Mouse (Mus musculus) left cerebral cortex, adult 11 months (tissue): Measurements from ENCODE around the gene Uncx.
"Not testable (repeated sequence)": the region's sequence is repeated elsewhere in the genome, so short reads cannot be mapped to it uniquely, and the experiment has no call there.

Experiments
- DNase-seq: peaks from one replicate; pipeline ENCODE4 v3.0.0; 2022; ENCODE audit warnings: low spot score

Gene Uncx

DNA sequence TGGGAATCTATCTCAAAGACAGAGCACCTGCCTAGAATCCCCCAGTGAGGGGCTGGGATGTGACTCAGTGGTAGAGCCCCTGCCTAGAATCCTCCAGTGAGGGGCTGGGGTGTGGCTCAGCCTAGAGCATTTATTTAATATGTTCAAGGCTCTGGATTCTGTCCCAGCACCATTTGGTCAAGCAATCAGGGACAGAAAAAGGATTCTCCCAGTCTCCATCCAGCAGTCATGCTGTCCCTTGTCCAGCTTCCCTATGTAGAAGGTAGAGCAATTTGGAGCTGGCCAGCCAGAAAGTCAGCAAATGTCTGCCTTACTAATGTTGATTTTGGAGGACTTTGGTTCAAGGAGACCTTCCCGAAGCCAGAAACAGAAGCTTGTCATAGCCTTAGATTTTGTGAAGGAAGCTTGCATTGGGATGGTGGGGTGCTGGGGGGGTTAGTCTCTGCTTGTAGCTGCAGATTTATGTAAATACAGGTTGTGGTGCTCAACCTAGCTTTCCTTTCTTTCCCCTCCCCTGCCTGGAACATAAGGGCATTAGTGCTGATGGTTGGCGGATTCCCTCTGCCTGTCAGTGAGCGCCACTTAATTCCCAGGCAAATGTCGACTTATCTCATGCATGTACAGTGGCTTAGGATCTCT is 18.2 kb downstream of the Uncx start:
- no peak for DNase-seq

DNA sequence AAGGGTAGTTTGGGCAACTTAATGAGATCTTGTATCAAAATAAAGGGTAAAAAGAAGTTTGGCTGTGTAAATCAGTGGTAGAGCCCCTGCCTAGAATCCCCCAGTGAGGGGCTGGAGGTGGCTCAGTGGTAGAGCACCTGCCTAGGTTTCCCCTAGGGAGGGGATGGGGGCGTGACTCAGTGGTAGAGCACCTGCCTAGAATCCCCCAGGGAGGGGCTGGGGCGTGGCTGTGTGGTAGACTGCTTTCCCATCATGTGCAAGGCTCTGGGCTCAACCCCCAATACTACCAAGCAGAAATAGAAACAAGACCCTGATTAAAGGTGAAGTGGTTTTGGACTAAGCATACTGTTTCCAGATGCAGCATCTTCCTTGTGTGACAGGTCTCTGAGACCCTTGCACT is 21.4 kb downstream of the Uncx start:
- no peak for DNase-seq

DNA sequence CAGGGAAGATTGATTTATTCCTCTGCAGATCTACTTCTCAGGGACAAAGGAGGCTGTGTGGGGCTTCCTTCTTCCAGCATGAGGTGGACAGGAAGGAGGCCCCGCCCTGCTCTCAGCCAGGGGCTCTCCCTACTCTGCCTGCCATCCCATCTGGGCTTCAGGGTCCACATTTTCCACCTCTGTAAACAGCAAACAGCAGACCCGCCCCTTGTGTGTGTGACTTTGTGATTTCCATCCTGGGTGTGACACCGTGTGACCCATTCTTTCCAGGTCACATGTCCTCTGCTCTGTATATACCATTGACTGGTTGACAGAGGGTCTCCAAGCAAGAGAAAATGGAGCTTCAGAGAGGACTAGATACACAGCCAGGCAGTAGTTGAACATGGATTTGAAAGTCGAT is 22.2 kb downstream of the Uncx start:
- DNase-seq: no peak

DNA sequence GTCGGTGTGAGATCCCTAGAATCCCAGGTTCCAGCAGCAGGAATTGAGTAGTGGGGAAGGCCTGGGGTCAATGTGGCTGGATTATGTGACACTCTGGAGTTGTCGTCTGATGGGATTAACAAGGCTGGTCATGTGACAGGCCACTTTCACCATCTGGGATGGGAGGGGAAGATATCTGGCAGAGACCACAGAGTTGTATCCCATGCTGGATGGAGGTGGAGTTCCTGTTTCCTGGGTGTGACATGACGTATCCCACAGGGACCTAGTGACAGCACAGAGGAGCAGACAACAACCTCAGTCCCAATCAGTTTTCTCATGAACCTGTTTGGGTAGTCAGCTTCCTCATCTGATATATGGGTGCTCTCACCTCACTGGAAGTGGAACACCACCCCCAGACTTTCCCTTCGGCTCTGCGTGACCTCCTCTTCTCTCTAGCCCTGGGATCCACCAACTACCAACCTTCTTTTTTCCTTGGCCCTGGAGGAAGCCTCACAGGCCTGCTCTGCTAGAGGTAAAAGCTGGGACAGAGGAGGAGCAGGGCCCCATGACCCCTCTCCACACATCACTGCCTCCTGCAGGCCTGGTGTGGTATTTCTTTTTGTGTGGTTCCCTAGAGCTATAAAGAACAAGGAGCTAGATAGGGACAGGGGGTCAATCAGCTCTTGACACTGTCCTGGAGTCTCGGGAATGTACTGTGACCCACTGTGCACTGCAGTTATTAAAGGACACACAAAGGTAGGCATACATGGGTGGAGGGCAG is 23.5 kb downstream of the Uncx start:
- no peak for DNase-seq

DNA sequence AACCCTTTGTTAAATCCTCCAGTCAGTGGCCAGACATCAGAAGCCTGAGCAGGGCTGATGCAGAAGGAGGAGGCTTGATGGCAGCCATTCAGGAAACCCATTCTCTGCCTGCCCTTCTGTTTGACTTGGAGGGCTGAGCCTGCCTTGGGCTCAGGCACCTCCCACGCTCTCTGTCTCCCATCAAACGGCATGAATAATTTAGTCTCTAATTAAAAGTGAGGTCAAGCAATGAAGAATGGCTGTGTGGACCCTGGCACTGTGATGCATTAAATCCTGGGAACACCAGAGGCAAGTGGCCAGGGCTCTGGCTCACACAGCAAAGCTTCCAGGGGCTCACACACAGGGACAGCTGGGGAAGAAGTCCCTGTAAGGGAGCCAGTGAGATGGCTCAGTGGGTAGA is 24.8 kb downstream of the Uncx start:
- no peak for DNase-seq

DNA sequence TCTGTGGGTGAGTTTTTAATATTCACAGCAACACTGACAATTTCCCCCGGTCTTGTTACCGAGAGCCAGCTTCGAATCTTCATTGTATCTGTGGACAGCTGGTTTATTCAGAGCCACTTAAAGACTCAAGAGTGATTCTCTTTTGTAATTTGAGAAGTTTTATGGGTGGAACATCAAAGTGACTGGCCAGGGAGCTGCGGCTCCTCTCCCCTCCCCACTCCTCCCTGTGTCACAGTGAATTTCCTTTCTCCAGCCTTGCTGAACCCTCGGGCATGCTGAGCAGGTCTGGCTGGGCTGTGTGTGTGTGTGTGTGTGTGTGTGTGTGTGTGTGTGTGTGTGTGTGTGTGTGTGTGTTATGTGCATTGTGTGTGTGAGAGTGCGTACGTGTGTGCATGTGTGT is 29.2 kb downstream of the Uncx start:
- no peak for DNase-seq

DNA sequence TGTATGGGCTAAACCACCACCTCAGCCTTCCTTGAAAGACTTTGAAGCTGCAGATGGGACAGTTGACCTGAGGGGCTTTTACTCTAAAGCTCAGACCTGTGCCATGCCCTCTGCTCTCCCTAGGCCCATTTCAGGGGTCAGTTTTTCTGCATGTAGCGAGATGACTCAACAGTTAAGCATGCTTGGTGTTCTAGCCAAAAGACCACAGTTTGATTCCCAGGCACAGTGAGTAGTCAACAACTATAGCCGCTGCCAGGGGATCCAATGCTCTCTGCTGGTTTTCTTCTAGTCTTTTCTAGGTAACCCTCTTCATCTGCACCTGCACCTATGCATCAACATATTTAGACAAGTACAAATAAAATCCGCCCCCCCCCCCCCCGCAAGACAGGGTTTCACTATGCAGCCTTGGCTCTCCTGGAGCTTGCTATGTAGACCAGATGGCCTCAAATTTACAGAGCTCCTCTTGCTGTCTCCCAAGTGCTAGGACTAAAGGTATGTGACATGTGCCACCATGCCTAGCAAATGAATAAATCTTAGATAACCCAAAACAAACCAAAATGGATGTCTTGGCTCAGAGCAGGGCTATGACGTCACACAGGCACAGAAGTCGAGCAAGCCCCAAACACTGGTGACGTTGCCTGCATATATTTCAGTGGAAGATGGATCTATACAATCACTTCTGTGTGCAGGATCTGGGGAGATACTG is 30.5 kb downstream of the Uncx start:
- no peak for DNase-seq

DNA sequence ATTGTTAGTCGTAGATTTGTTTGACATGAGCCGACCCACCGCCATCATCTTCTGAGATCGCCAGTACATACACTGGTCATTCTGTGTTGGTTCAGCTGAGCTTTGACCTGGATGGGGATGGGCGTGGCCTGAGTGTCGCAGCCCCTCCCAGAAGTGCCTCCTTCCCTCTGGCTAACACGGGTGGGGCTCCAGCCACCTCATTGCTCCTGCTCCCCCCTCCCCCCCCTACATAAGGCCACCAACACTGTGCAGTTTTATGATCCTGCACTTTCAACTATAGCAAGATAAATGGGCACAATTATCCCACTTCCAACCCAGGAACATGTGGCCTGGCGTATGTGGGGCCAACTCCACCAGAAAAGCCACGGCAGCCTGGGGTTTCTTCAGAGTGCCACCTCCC is 31.8 kb downstream of the Uncx start:
- DNase-seq: no peak

DNA sequence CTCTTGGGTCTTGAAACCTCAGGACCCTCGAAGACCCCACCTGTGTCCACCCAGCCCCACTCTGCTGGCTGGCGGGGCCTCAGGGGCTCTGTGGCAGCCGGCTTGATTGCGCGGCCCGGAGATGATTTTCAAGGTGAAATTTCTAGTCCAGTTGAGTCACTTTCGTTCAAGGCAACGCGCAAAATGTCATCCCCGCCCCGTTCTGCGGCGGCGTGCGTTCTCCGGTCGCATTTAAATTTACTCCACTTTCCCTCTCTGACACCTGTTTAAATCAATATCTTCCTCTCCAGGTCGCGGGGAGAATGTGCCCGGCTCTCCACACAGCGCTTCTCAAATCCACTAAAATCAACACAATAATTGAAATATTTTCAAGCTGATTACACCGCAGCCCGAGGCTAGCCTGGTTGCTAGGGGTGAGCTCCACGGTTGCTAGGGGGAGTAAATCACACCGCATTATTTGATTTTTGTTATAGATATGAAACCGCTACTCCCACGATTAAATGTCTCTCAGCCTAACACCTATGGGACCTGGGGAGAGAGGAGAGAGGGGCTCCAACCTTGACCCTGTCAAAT is 37.0 kb downstream of the Uncx start:
- DNase-seq: no peak

DNA sequence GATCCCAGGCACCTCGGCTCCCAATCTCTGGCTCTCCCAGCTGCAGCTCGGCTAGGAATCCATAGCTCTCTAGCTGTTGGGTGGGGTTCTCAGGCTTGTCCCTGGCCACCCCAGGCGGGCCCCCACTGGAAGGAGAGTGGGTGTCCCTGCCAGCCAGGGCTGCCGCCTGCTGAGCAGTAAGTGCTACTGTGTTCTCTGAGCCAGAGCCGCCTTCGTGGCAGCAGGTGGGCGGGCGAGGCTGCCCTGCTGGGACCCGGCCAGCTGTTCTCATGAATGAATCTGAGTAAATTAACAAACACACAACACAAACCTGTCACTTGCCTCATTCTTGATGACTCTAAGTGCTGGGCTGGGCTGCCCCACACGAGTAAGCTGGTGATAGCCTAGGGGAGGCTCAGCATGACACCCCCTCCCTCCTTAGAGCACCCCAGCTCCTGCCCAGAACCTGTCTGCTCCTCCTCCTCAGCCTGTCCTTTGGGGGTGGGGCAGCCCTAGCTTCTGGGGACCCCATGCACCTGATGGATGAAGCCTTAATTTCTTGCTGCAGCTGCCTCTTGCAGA is 38.1 kb downstream of the Uncx start:
- DNase-seq: no peak

DNA sequence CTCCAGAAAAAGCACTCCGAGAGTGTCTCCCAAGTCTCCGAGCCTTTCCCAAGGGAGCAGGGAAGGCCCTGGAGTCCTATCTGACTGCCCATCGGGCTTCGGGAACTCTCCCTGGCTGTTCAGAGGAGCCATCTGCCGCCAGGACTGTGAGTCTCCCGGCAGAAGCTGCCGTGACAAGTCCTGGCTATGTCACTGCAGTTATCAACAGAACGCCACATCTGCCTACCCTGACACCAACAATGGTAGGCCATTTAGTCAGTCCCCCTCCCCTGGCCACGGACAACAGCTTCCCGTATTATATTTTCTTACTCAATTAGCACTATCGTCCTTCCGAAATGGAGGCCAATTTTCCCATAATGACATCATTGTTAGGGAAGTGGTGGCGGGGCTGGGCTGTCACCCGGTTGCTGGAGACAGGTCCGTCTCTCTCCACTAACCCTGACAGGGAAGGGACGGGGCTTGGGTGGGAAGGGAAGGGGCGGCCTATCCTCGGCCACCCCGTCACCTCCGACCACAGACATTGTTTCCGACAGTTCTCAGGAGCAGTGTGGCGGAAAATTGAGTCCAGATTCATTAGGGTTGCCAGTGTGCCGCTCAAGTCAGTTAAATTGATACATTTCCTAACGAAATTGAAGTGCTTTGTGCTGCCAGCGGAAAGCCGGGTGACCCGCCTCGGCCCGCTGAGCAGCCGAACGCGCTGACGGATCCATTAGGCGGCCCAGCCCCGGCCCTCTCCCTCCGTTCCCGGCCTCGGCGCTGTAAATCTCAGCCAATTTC is 41.9 kb downstream of the Uncx start:
- DNase-seq: no peak

DNA sequence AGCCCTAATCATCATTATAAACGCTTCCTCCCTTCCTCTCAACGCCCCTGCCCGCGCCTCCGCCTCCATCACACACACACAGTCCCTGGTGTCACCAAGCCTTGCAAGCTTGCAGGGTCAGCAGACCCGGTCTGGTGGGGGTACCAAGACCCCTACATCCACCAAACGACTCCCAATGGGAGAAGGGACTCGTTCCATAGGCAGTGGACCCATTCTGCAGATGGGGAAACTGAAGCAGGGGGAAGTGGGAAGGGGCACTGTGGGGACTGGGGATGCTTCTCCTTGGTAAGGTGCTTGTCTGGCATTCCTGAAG is 42.4 kb downstream of the Uncx start:
- DNase-seq: no peak

DNA sequence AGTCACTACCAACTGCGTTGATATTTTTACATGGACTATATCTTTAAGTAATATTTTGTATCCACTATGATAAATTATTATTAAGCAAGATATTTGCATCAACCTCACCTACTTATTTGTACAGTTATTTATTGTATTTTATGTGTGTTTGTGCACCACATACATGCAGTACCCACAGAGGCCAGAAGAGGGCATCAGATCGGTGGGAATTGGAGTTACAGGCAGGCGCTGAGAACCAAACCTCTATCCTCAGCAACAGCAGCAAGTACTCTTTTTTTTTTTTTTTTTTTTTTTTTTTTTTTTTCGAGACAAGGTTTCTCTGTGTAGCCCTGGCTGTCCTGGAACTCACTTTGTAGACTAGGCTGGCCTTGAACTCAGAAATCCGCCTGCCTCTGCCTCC is 44.2 kb downstream of the Uncx start:
- DNase-seq: not testable (repeated sequence)

DNA sequence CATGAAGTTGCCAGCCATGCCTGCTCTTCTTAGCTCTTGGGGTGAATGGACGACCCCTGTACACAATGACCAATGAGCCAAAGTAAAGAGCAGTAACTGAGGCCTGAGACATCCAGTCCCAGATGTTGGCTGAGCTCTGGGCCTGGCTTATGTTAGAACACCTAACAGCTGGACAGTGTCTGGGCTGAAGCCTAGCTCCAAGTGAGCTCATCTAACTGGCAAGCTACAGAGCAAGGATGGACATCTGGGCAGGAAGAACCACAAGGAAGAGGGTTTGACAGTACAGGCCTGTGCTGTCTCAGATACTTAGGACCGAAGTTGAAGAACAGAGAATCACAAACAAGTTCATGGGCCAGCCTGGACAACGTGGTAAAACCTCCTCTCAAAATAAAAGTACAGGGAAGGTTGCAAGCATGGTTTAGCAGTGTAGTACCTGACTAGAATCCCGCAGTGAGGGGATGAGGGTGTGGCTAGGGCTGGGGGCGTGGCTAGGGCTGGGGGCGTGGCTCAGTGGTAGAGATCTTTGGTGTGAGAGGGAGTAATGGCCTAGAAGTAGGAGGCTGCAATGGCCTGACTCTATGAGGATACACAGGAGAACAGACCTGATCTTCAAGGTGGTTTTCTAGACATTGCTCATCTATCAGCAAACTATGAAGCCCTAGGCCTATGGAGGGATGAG is 47.5 kb downstream of the Uncx start:
- DNase-seq: not testable (repeated sequence)

DNA sequence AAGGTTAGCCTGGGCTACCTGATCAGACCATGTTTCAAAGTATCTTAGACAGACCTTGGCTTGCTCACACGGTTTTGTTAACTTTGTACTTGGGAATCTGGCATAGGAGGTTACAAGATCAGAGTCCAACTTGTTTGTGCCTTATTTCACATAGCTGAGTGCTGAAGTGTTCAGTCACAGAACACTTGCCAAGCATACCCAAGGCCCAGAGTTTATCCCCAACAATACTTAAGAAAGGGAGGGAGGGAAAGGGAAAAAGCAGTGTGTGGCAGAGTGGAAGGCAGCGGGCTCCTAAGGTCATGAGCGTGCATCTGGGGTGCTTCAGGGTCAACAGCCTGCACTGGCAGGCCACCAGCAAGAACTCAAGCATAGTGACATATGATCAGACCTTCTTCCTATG is 48.7 kb downstream of the Uncx start:
- DNase-seq: no peak

DNA sequence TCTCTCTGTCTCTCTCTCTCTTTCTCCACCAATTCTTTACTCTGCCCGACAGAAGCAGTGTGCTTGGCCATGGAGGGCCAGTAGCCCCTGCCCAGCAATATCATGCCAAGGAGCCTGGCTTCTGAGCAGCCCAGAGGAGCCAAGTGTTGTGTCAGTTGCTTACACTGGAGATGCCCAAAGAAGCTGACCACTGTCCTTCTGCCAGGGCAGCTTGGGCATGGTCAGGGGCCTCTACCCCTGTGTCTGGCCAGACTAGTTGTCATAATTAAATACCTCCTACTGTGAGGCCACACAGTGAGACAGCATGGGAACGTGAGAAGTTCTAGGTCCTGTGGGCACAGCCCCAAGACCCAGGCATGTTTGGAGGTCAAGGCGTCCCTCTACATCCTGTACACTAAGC is 49.6 kb downstream of the Uncx start:
- no peak for DNase-seq

DNA sequence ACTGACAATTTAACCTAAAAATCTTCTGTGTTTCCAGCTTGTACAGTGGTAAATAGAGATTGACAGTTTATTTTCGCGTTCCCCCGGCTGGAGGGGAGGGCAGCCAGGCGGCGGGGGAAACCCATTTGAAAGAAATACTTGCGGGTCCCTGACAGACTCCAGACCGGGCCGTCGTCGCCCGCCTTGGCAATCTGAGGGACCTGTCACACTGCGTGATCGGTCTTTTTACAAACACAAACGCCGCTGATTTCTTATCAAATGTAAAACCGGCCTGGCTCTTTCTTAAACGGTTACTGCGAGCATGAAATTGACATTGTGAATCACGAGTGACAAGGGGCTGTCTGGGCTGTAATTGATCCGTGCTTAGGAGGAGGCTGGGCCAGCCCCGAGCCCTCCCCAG is 50.5 kb downstream of the Uncx start:
- no peak for DNase-seq

DNA sequence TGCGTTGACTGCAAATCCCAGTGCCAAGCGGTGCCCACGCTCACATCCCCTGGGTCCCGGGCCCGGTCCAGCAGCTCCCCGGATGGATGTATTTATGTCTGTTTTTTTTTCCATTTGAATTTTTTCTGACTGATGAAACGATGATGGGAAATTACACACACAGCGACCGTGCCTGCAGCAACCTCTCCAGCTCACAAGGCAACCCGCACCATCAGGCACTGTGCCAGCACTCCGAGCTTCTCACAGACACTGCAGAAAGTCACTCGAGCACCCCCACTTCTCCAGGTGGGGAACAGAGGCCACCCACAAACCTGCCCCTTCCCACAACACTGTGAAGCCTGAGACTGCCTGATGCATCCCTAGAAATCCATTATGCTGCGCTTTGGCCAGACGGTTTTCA is 51.7 kb downstream of the Uncx start:
- DNase-seq: no peak
